9 mouse cellular contexts compared by ENCODE assay signal in genomic region chr10:3863411-3864195, GRCm38 (mm10).
A peak's percentile ranks its signal among the peaks of the same experiment; 100 is the strongest.
DNase-seq lines count a peak whose midpoint lies in the region; ATAC-seq and TF ChIP-seq lines count a peak whose summit lies in the region.
"Had no signal": no experiment of that assay in that cellular context is flagged by ENCODE, and none has a peak within 500 bp of the region (broad histone marks: within the 10 kb centered on the region; RNA-seq: fewer than 3 reads in every experiment).

No protein-coding gene starts in this region.

- intact Hi-C loops in gastrocnemius, adult 2 months (cut with DNase I), result no loop called here

- peak overlapping the region; percentile 4; the same call in 1 of the 2 replicates for H3K27ac ChIP-seq in gastrocnemius, adult 2 months
- H3K27ac ChIP-seq in hindbrain, embryonic 11.5 days (ENCODE audit: low read depth, low read length), result peak overlapping the region; percentile 76
- H3K27ac ChIP-seq in midbrain, embryonic 15.5 days, result peak overlapping the region; percentile 53

- H3K9me3 ChIP-seq in hindbrain, embryonic 11.5 days (ENCODE audit: control insufficient read depth, low read length), result no peaks in the 10 kb centered on the region
- no peaks in the 10 kb centered on the region for H3K9me3 ChIP-seq in midbrain, embryonic 15.5 days

- TF ChIP-seq CTCF in gastrocnemius, adult 2 months (IDR thresholded peaks at IDR 0.05), result no peak

- 0 out of 2 replicates have a peak, but pooled peaks have one; percentile 11 for ATAC-seq in common myeloid progenitor, adult 5-6 weeks (replicated peaks; ENCODE audit: low read depth, poor library complexity, severe bottlenecking)
- peak; percentile 75 for ATAC-seq in hindbrain, embryonic 11.5 days (ENCODE audit: low FRiP score)
- peak; percentile 82 for ATAC-seq in midbrain, embryonic 15.5 days (replicated peaks)

- H3K36me3 ChIP-seq in hindbrain, embryonic 11.5 days (ENCODE audit: control insufficient read depth, insufficient read depth, low read length), result no peaks in the 10 kb centered on the region
- no peaks in the 10 kb centered on the region for H3K36me3 ChIP-seq in midbrain, embryonic 15.5 days (replicated peaks)

- no peaks in the 10 kb centered on the region for H3K27me3 ChIP-seq in hindbrain, embryonic 11.5 days (ENCODE audit: control insufficient read depth, insufficient read depth, low read length)
- no peaks in the 10 kb centered on the region for H3K27me3 ChIP-seq in midbrain, embryonic 15.5 days (replicated peaks)

- H3K9ac ChIP-seq in hindbrain, embryonic 11.5 days (ENCODE audit: low read depth, low read length), result peak overlapping the region; percentile 28; the same call in 1 of the 2 replicates
- H3K9ac ChIP-seq in midbrain, embryonic 15.5 days, result peak overlapping the region; percentile 13; the same call in 1 of the 2 replicates

- H3K4me3 ChIP-seq in gastrocnemius, adult 2 months, result peak overlapping the region; percentile 26; the same call in 1 of the 2 replicates
- peak overlapping the region; percentile 27 for H3K4me3 ChIP-seq in hindbrain, embryonic 11.5 days (ENCODE audit: low read depth, low read length)
- H3K4me3 ChIP-seq in midbrain, embryonic 15.5 days, result peak overlapping the region; percentile 25

- no peak for DNase-seq in gastrocnemius, adult 2 months
- DNase-seq in gastrocnemius, adult 8-10 months (ENCODE audit: low spot score in 2 of 2), result no peak
- DNase-seq in hindbrain, embryonic 11.5 days (ENCODE audit: low spot score), result peak; percentile 59
- DNase-seq in cerebellum, postnatal 4 days (ENCODE audit: low spot score in 2 of 2), result no peak
- no peak for DNase-seq in right cerebral cortex, postnatal 10 days (ENCODE audit: low spot score in 2 of 2)
- no peak for DNase-seq in cerebellum, postnatal 25 days
- DNase-seq: thymus, adult 18-20 months had no signal

- peaks cover 5% of the 10 kb centered on the region for H3K4me1 ChIP-seq in hindbrain, embryonic 11.5 days (replicated peaks; ENCODE audit: control insufficient read depth, insufficient read depth, low read length)
- H3K4me1 ChIP-seq in midbrain, embryonic 15.5 days, result peaks cover 24% of the 10 kb centered on the region

- peak overlapping the region; percentile 39 for H3K4me2 ChIP-seq in hindbrain, embryonic 11.5 days (replicated peaks; ENCODE audit: low read depth, low read length)
- H3K4me2 ChIP-seq in midbrain, embryonic 15.5 days, result peak overlapping the region; percentile 47

- 10% methylated on average over 12 of the region's 12 CpGs for WGBS in hindbrain, embryonic 11.5 days
- 3% methylated on average over 12 of the region's 12 CpGs for WGBS in midbrain, embryonic 15.5 days

Comparison
In these comparisons a context has a peak if more than half of its experiments do, and no peak if none do; other contexts are left out.
1. H3K27ac ChIP-seq: peak in every context shown above with its lines; median percentile 76 in hindbrain, embryonic 11.5 days; 53 in midbrain, embryonic 15.5 days; 4 in gastrocnemius, adult 2 months.
2. ATAC-seq: peak in every context shown above with its lines; median percentile 82 in midbrain, embryonic 15.5 days; 75 in hindbrain, embryonic 11.5 days; 11 in common myeloid progenitor, adult 5-6 weeks.